Mouse (Mus musculus) left cerebral cortex, adult 6 months (tissue): ENCODE results near the gene Adam23. TPM values are rescaled to one million over a fixed set of nuclear protein-coding genes. Genes with fewer than 3 reads are reported as not detected.

Source experiments
- long read RNA-seq, 2 experiments: library from polyadenylated mRNA; unstranded; transcript quantifications; one replicate each; pipeline ENCODE4 v2.0.0; 2019 to 2020
- polyA plus RNA-seq: library from polyadenylated mRNA; unstranded; fragments of <200 nt; fragmentation: Nextera tagmentation; gene quantifications from 2 replicates; pipeline ENCODE4 v1.2.3, GENCODE M21; 2021

Gene Adam23
- polyA plus RNA-seq, result 15.4 and 24.1 TPM in 2 replicates
- long read RNA-seq, experiment 1, full-length matches to known transcripts, result 5 of 54 reads
- long read RNA-seq, experiment 1, partial matches to known transcripts, result 34 of 54 reads
- long read RNA-seq, experiment 1, other reads (novel, unspliced or antisense), result 15 of 54 reads
- long read RNA-seq, experiment 2, partial matches to known transcripts, result 16 of 67 reads
- long read RNA-seq, experiment 2, other reads (novel, unspliced or antisense), result 51 of 67 reads

GRCm38 (mm10) chr1:63445656-63446046 lies at the start of gene Adam23:
Adam23 (plus strand) TSS chr1:63445891.

GRCm38 (mm10) chr1:63615668-63616067 lies 170.0 kb downstream of the Adam23 start, which contains the start of gene Gm39653:
Gm39653 (plus strand) TSS chr1:63615968.

Other genes starting within 250 kb of the Adam23 start
- 0.72 and 0.83 TPM in 2 replicates for gene Gpr1, start 231.3 kb upstream of the Adam23 start, polyA plus RNA-seq
- gene Zdbf2, start 172.6 kb upstream of the Adam23 start, polyA plus RNA-seq, result 1.7 and 7.5 TPM in 2 replicates
- 0.24 TPM in 1 of 2 replicates, not detected in the other for gene Gm39653, start 170.1 kb downstream of the Adam23 start, polyA plus RNA-seq
- not detected in 2 replicates for gene Dytn, start 241.0 kb downstream of the Adam23 start, polyA plus RNA-seq